Mouse (Mus musculus) small intestine, adult 2 months (tissue): ENCODE results near the gene Itga2b.

Experiments
- CTCF ChIP-seq: fragments of 200-500 bp; IDR thresholded peaks from 2 replicates; pipeline ENCODE4 v1.5.1; 2012; ENCODE audit warnings: low read depth, mild to moderate bottlenecking, control low read depth, inconsistent platforms, low read length, moderate library complexity, mixed read lengths; ENCODE audit not compliant: insufficient replicate concordance, insufficient read length; ENCODE audit errors: extremely low read depth
- POLR2A ChIP-seq: fragments of 200-500 bp; IDR thresholded peaks from 2 replicates; pipeline ENCODE4 v1.6.1; 2012; ENCODE audit warnings: low read depth, mild to moderate bottlenecking, control low read depth, inconsistent platforms, low read length, moderate library complexity

- TF ChIP-seq POLR2A (no peak), CTCF (no peak)
These were observed 9.4 kb downstream of the Itga2b start for GRCm38 (mm10) chr11:102460541-102460940.
